Mouse (Mus musculus) CH12.LX (cell line): ENCODE results near the gene Bpifa6.

ENCODE experiments used
- CHD2 ChIP-seq: IDR thresholded peaks from 2 replicates; pipeline ENCODE4 v1.6.1; 2011; ENCODE audit warnings: low read length, improper control_type of control experiment
- CTCF ChIP-seq, 2 experiments: IDR thresholded peaks in 1 of 2; conservative IDR thresholded peaks in 1 of 2; 2 replicates each; pipeline ENCODE4 v1.5.1; 2011 to 2012; ENCODE audit warnings: low read depth in 2 of 2, low read length in 2 of 2, improper control_type of control experiment in 1 of 2, inconsistent platforms in 1 of 2, mild to moderate bottlenecking in 1 of 2, moderate library complexity in 1 of 2
- E2F4 ChIP-seq: IDR thresholded peaks from 2 replicates; pipeline ENCODE4 v1.6.1; 2011; ENCODE audit warnings: low read depth, low read length, improper control_type of control experiment; ENCODE audit not compliant: insufficient replicate concordance
- GABPA ChIP-seq: IDR thresholded peaks from 2 replicates; pipeline ENCODE4 v1.6.1; 2012; ENCODE audit warnings: low read depth, low read length, improper control_type of control experiment, inconsistent platforms; ENCODE audit not compliant: insufficient replicate concordance
- JUND ChIP-seq: conservative IDR thresholded peaks from 2 replicates; pipeline ENCODE4 v1.6.1; 2011; ENCODE audit warnings: low read depth, low read length, improper control_type of control experiment
- POLR2A ChIP-seq: IDR thresholded peaks from 2 replicates; pipeline ENCODE4 v1.6.1; 2011; ENCODE audit warnings: low read depth, mild to moderate bottlenecking, improper control_type of control experiment, low read length
- POLR2AphosphoS2 ChIP-seq: IDR thresholded peaks from 2 replicates; pipeline ENCODE4 v1.6.1; 2011; ENCODE audit warnings: low read depth, low read length, improper control_type of control experiment
- RAD21 ChIP-seq: IDR thresholded peaks from 2 replicates; pipeline ENCODE4 v1.6.1; 2011; ENCODE audit warnings: low read depth, mild to moderate bottlenecking, low read length, improper control_type of control experiment, moderate library complexity
- SIN3A ChIP-seq: IDR thresholded peaks from 2 replicates; pipeline ENCODE4 v1.6.1; 2012; ENCODE audit warnings: low read length, improper control_type of control experiment, inconsistent platforms
- SMC3 ChIP-seq: IDR thresholded peaks from 2 replicates; pipeline ENCODE4 v1.6.1; 2011; ENCODE audit warnings: low read depth, low read length, improper control_type of control experiment

DNA sequence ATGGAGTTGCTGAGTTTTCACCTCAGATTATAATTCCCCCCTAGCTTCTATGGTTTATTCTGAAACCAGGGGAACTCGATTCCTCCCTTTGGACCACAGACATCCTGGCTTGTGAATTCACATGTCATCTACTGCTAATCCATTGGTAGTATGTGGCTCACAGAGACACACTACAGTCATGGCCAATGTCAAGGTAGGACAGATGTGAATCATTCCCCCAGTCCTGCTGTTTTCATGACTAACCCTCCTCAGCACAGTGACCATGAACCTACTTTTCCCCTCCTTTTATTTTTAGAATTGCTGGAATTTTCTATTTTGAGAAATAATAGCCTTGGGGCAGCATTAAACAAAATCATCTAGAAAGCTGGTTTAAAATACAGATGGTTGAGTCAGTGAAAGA lies 32.6 kb downstream of the Bpifa6 start:
- TF ChIP-seq CHD2 (no peak), SMC3 (no peak), CTCF (conservative IDR thresholded peaks at IDR 0.05 in 1 of 2, IDR thresholded peaks at IDR 0.05 in 1 of 2; ENCODE audit: low read depth in 2 of 2, low read length in 2 of 2) (no peak), SIN3A (no peak), RAD21 (no peak), POLR2A (no peak), POLR2AphosphoS2 (no peak), JUND (no peak), E2F4 (no peak), GABPA (no peak)
